Mouse (Mus musculus) cerebellum, postnatal 4 days (tissue): ENCODE measurements around the gene Olfr1449.
"Not testable (repeated sequence)": the region's sequence is repeated elsewhere in the genome, so short reads cannot be mapped to it uniquely, and the experiment has no call there.

Experiments used
- DNase-seq, 2 experiments: peaks; one replicate each; pipeline ENCODE4 v3.0.0; 2022; ENCODE audit warnings: low spot score in 2 of 2, mixed read lengths in 1 of 2

Gene Olfr1449

GRCm38 (mm10) chr19:12930540-12930939, at the start of gene Olfr1449:
Olfr1449 (plus strand) TSS chr19:12930840.
- no peak for DNase-seq

GRCm38 (mm10) chr19:12883555-12883954, 47.1 kb upstream of the Olfr1449 start, which contains the start of gene Olfr1445:
Olfr1445 (plus strand) TSS chr19:12883855.
- no peak for DNase-seq

- DNase-seq, result no peak
These were observed 37.2 kb upstream of the Olfr1449 start, which contains the start of gene Olfr1446 for GRCm38 (mm10) chr19:12893424-12893823. Olfr1446 (minus strand) TSS chr19:12893524.

GRCm38 (mm10) chr19:12903643-12904042, 27.0 kb upstream of the Olfr1449 start, which contains the start of gene Olfr1447:
Olfr1447 (minus strand) TSS chr19:12903743.
- DNase-seq, result no peak

GRCm38 (mm10) chr19:12924319-12924718, 6.3 kb upstream of the Olfr1449 start, which contains the start of gene Olfr1448:
Olfr1448 (minus strand) TSS chr19:12924419.
- DNase-seq, result no peak

- no peak for DNase-seq
These were observed 19.3 kb downstream of the Olfr1449 start, which contains the start of gene Olfr1450 for GRCm38 (mm10) chr19:12949958-12950357. Olfr1450 (plus strand) TSS chr19:12950258.

GRCm38 (mm10) chr19:12970082-12970481, 39.4 kb downstream of the Olfr1449 start:
- DNase-seq, result not testable (repeated sequence)
